Mouse (Mus musculus) hindbrain, embryonic 15.5 days (tissue): ENCODE measurements around the gene Cdc34. TPM values are rescaled to one million over a fixed set of nuclear protein-coding genes. Genes with fewer than 3 reads are reported as not detected.

Source experiments
- ATAC-seq: fragments of 200-750 bp; cut with Nextera tagmentation; 2 replicates; pipeline ENCODE4 v1.8.0; 2017; ENCODE audit warnings: low read depth, moderate number of reproducible peaks, moderate TSS enrichment; ENCODE audit not compliant: low FRiP score
- H3K27ac ChIP-seq: fragments of 300-500 bp; sonication (generic); replicated peaks from 2 replicates; pipeline ENCODE4 v1.5.1; 2015; ENCODE audit warnings: mild to moderate bottlenecking, inconsistent platforms
- H3K27me3 ChIP-seq: fragments of 300-500 bp; sonication (generic); 2 replicates; pipeline ENCODE4 v1.6.1; 2015; ENCODE audit warnings: control low read depth, inconsistent platforms
- H3K36me3 ChIP-seq: fragments of 300-500 bp; sonication (generic); 2 replicates; pipeline ENCODE4 v1.6.1; 2015; ENCODE audit warnings: control low read depth, inconsistent platforms
- H3K4me1 ChIP-seq: fragments of 300-500 bp; sonication (generic); replicated peaks from 2 replicates; pipeline ENCODE4 v1.6.1; 2015; ENCODE audit warnings: control low read depth, inconsistent platforms
- H3K4me2 ChIP-seq: fragments of 300-500 bp; sonication (generic); 2 replicates; pipeline ENCODE4 v1.6.1; 2015; ENCODE audit warnings: moderate library complexity, mild to moderate bottlenecking, inconsistent platforms
- H3K4me3 ChIP-seq: fragments of 300-500 bp; sonication (generic); 2 replicates; pipeline ENCODE4 v1.5.1; 2015; ENCODE audit warnings: mild to moderate bottlenecking, inconsistent platforms
- H3K9ac ChIP-seq: fragments of 300-500 bp; sonication (generic); 2 replicates; pipeline ENCODE4 v1.6.1; 2015; ENCODE audit warnings: inconsistent platforms
- H3K9me3 ChIP-seq: fragments of 300-500 bp; sonication (generic); 2 replicates; pipeline ENCODE4 v1.6.1; 2016; ENCODE audit warnings: control low read depth, inconsistent platforms
- WGBS: fragments of 180-500 bp; shearing (Covaris S2); methylation state at CpG from one replicate; pipeline ENCODE4 v1.1.7; 2015; 5-methylcytosine and 5-hydroxymethylcytosine counted together
- polyA plus RNA-seq: library from polyadenylated mRNA; unstranded; fragments of >200 nt; fragmentation: Nextera tagmentation; extraction: Ambion mirVana; gene quantifications from 2 replicates; pipeline ENCODE4 v1.2.1, GENCODE M21; 2015

The Cdc34 gene
- polyA plus RNA-seq, 1 experiment from 2014 or later: 91.7 TPM

DNA sequence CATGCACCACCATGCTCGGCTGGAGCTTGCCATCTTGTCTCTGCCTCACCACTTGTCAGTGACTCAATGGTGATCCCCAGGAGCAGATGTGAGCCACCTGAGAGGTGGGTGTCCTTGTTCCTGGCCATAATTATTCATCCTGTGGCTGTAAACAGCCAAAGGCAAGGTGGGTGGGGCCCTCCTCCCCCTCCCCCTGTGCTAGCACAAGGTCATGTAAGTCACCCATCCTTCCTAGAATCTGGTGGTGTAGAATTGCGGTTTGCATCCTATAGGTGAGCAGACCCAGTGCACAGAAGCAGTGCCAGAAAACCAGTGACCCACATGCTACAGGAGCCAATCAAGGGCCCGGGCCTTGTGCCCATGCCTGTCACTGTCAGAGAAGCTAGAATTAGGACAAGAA is 8.9 kb upstream of the Cdc34 start:
- H3K27me3 ChIP-seq: no peaks in the 10 kb centered on the region
- H3K4me3 ChIP-seq: no peak overlapping the region
- no peak overlapping the region for H3K27ac ChIP-seq
- WGBS: 90% methylated on average over 3 of the region's 3 CpGs
- H3K4me1 ChIP-seq: peaks cover 24% of the 10 kb centered on the region
- ATAC-seq: no peak
- H3K36me3 ChIP-seq: no peaks in the 10 kb centered on the region; the same call in 1 of the 2 replicates
- no peak overlapping the region for H3K4me2 ChIP-seq
- no peaks in the 10 kb centered on the region for H3K9me3 ChIP-seq
- no peak overlapping the region for H3K9ac ChIP-seq

DNA sequence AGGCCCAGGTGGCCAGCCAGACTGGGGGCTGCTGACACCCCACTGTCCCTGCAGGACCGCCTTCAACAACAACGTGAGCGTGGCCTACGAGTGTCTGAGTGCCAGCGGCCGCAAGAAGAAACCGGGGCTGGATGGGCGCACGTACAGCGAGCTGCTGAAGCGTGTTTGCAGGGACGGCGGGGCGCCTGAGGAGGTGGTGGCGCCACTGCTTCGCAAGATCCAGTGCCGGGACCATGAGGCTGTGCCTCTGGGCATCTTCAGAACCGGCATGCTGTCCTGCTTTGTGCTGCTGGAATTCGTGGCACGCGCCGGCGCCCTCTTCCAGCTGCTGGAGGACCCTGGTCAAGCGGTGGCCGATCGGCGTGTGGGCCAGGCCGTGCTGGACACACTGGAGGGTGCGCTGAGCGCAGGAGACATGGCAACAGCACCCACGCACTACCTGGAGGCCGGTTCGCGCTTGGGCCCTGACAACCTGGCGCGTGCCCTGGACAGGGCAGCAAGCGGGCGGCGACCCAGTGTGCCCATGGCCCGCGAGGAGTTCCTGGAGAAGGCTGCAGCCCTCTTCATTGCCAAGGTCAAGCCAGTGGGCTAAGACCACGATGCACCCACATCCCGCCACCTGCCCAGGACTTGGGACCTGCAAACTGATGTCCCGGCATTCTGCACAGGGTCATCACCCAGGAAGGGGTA is 6.5 kb upstream of the Cdc34 start:
- Histone ChIP-seq H3K4me1 (peaks cover 13% of the 10 kb centered on the region), H3K9ac (no peak overlapping the region), H3K4me3 (no peak overlapping the region), H3K4me2 (no peak overlapping the region), H3K27ac (no peak overlapping the region), H3K27me3 (no peaks in the 10 kb centered on the region), H3K9me3 (no peaks in the 10 kb centered on the region), H3K36me3 (no peaks in the 10 kb centered on the region; the same call in 1 of the 2 replicates)
- WGBS: 54% methylated on average over 44 of the region's 44 CpGs
- no peak for ATAC-seq

DNA sequence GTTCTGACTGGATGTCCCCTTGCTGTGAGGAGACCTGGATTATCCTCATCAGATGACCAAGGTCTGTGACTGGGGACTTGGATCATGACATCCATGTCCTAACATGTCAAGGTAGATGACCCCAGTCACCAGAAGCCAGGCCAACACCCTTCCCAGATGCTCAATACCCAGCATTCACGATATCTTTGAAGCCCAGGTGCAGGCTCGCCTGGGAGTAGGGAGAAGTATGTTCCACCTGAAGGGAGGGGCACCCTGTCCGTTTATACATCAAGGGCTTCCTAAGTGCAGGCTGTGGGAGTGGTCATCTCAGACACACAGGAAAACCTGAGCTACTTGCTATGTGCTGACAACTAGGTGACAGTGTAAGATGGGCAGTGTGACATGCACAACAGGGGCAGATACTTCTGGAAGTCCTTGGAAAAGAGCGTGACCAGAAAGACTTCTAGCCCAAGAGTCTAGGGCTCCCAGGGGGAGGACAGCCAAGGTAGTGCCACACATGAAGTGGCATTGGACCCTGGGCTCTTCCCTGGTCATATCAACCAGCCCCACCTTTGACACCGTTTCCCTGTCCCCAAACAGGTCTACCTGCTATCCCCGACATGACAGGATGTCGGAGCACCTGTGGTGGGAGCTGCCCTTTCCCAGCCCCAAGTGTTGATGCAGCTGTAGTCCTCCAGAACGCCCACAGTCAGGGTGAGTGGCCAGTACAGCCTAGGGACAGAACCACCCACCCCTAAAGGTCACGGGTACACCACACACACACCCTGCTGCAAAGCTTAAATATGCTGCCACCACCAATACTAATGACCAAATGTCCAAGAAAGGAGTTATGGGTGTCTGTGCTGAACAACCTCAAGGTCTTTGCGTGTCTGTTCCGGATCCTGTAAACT is 1.1 kb upstream of the Cdc34 start:
- no peaks in the 10 kb centered on the region for H3K9me3 ChIP-seq
- H3K4me2 ChIP-seq: peak overlapping the region; percentile 85
- peak overlapping the region; percentile 64 for H3K4me3 ChIP-seq
- H3K4me1 ChIP-seq: peaks cover 24% of the 10 kb centered on the region
- WGBS: 39% methylated on average over 11 of the region's 11 CpGs
- peaks cover 13% of the 10 kb centered on the region for H3K36me3 ChIP-seq
- H3K27me3 ChIP-seq: no peaks in the 10 kb centered on the region
- peak overlapping the region; percentile 46 for H3K9ac ChIP-seq
- peak overlapping the region; percentile 88 for H3K27ac ChIP-seq
- peak; percentile 20 for ATAC-seq

DNA sequence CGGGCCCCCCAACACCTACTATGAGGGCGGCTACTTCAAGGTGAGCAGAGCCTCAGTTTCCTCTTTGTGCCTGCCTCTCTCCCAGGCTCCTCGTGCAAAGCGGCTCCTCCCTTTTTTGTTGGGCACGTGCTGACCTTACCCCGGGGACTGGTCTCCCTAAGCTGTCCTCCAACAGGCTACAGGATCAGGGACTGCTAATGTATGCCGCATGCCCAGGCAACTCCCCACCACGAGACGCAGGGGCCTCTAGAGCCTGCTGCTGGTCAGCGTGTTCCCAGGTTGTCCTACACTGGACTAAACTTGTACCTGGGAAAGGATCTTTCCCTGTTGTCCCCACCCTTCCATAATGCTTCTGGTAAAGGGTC is 538 bp downstream of the Cdc34 start:
- peak overlapping the region; percentile 60 for H3K9ac ChIP-seq
- 0% methylated on average over 10 of the region's 10 CpGs for WGBS
- peak overlapping the region; percentile 85 for H3K4me2 ChIP-seq
- no peaks in the 10 kb centered on the region for H3K9me3 ChIP-seq
- H3K27me3 ChIP-seq: no peaks in the 10 kb centered on the region
- peak overlapping the region; percentile 64 for H3K4me3 ChIP-seq
- peaks cover 24% of the 10 kb centered on the region for H3K4me1 ChIP-seq
- ATAC-seq: peak; percentile 9
- peaks cover 29% of the 10 kb centered on the region for H3K36me3 ChIP-seq
- peak overlapping the region; percentile 78 for H3K27ac ChIP-seq

DNA sequence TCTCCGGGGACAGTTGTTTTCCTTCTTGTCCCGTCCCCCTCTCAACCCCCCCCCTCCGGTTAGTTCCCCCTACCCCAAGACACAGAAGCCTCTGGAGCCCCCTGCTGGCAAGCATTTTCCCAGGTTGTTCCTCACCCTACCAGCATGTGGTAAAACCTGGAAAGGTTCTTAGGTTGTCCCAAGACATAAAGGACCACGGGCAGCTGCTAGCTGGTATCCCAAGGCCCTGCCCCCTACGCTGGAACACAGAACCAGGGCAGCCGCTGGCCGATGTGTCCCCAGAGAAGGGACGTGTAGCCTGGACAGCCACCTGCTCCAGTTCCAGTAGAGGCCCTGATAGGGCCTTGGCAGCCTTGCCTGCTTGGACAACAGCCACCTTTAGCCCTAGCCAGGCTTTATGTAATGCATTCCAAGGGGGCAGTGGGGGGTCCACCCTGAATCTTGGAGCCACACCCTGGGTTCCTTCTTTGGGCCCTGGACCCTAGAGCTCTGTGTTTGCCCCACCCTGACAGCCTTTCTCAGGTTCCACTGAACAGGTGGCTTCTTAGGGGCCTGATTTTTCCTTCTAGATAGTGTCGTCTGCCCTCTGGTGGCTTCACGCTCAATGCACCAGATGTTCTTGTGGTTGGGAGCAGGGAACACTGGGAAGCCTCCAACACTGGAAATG is 1.1 kb downstream of the Cdc34 start:
- H3K4me3 ChIP-seq: peak overlapping the region; percentile 64
- H3K36me3 ChIP-seq: peaks cover 33% of the 10 kb centered on the region
- no peaks in the 10 kb centered on the region for H3K9me3 ChIP-seq
- peaks cover 24% of the 10 kb centered on the region for H3K4me1 ChIP-seq
- H3K4me2 ChIP-seq: peak overlapping the region; percentile 85
- H3K27me3 ChIP-seq: no peaks in the 10 kb centered on the region
- 8% methylated on average over 10 of the region's 10 CpGs for WGBS
- peak overlapping the region; percentile 60 for H3K9ac ChIP-seq
- H3K27ac ChIP-seq: peak overlapping the region; percentile 78; the same call in 1 of the 2 replicates
- ATAC-seq: no peak

DNA sequence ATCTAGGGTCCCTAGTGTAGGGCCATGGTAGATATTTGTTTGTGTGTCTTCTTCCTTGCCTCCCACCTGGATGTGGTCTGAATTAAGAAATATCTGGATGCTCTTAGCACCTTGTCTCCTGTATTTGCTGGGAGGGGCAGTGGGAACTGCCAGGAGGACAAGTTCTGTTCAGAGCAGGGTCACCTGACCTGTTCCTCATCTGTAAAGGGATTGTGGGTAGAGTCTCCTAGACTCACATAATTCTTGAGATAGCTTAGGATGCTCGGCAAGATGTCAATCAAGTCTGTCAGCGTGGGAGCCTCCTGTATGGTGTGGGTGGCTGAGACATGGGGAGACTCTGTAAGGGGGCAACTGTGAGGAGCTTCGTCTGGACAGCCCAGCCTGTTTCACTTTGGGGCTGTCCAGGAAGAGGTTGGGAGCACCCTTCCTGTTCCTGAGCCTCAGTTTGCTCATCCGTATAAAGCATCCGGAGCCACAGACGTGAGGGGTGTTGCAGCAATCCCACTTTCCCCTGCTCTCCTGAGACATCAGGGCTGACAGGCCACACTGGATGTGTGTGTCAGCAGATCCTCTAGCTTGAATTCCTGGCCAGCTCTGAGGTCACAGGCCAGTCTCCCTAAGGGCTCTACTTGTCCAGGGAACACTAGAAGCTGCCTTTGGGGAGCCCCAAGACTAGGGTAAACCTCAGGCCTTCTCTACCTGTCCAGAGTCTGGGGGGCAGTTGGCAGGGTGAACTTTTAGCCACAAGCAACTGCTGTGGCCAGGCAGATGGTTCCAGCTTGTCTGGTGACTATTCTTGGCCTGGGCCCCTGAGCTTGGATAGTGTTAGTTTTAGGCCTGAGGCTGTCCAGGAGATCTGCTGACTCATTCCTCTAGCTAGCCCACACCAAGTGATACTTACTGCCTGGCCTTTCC is 2.0 kb downstream of the Cdc34 start:
- WGBS: 89% methylated on average over 6 of the region's 6 CpGs
- Histone ChIP-seq H3K9ac (0 out of 2 replicates have a peak overlapping the region, but pooled peaks have one; percentile 60), H3K4me1 (peaks cover 24% of the 10 kb centered on the region)

DNA sequence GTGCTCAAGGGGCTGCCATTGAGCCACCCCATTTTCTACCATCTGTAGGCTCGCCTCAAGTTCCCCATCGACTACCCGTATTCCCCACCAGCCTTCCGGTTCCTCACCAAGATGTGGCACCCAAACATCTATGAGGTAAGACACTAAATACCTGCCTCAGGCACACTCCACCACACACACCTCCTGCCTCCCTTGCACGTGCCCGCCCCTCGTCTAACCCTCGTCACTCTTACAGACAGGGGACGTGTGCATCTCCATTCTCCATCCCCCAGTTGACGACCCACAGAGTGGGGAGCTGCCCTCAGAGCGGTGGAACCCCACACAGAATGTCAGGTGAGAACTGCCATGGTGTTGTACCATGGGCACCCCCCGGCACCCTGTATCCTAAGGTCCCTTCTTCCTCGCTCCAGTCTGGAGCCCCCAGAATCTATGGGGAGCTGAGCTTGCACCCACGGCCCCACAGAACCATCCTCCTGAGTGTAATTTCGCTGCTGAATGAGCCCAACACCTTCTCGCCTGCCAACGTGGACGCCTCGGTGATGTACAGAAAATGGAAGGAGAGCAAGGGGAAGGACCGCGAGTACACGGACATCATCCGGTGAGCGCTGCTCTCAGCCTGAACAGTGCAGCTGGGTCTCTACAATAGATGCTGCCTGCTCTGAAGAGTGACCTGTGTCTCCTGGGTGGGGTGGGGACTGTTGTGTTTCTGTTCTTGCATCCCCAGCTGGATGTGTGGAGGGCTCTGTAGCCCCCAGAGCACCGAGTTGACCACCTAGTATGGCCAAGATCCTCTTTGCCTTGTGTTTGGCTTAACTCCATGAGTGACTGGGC is 3.0 kb downstream of the Cdc34 start:
- Histone ChIP-seq H3K4me2 (no peak overlapping the region), H3K9me3 (no peaks in the 10 kb centered on the region), H3K4me3 (no peak overlapping the region), H3K4me1 (peaks cover 24% of the 10 kb centered on the region), H3K36me3 (peaks cover 46% of the 10 kb centered on the region), H3K9ac (no peak overlapping the region), H3K27ac (no peak overlapping the region), H3K27me3 (no peaks in the 10 kb centered on the region)
- ATAC-seq: no peak
- WGBS: 95% methylated on average over 25 of the region's 25 CpGs

More for the DNA sequence above, 2.0 kb downstream of the Cdc34 start:
- no peak for ATAC-seq
- Histone ChIP-seq H3K36me3 (peaks cover 43% of the 10 kb centered on the region), H3K9me3 (no peaks in the 10 kb centered on the region), H3K27me3 (no peaks in the 10 kb centered on the region), H3K27ac (no peak overlapping the region), H3K4me3 (peak overlapping the region; percentile 64), H3K4me2 (peak overlapping the region; percentile 85)

DNA sequence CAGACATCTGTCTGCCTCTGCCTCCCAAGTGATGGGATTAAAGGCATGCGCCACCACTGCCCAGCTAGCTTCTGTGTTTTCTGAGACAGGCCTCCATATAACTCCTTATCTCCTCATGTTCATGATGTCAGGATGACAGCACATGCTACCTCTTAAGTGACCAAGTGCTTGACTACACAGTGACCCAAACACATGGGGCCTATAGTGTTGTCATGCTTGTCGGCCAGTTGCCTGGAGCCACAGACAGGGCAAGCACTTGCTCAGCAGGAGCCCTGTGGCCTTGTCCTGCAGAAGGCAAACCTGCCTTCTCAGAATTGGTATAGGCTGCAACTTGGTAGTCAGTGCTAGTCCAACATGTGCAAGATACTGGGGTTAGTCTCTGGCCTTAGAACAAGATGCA is 4.2 kb downstream of the Cdc34 start:
- 93% methylated on average over 2 of the region's 2 CpGs for WGBS
- no peak overlapping the region for H3K4me2 ChIP-seq
- no peaks in the 10 kb centered on the region for H3K27me3 ChIP-seq
- peaks cover 46% of the 10 kb centered on the region for H3K36me3 ChIP-seq
- H3K4me1 ChIP-seq: peaks cover 20% of the 10 kb centered on the region
- H3K9me3 ChIP-seq: no peaks in the 10 kb centered on the region
- ATAC-seq: no peak
- H3K27ac ChIP-seq: no peak overlapping the region
- H3K9ac ChIP-seq: no peak overlapping the region
- no peak overlapping the region for H3K4me3 ChIP-seq

DNA sequence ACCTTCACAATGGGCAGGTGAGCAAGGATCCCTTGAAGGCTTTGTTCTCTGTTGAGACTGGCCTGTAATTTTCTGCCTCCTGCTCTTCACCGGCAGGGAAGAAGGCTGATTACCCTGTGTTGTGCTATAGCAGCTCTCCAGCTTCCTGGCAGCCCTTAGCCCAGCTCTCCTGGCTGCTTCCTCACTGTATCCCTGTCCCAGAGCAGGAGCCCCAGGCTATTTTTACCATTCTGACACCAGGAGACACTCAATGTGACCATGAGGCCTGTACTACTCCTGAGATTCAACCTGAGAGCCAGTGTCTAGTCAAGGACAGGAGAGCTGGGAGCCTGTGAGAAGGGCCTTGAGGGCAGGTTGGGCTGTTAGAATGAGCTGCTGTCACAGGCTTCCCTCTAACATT is 4.7 kb downstream of the Cdc34 start:
- Histone ChIP-seq H3K27ac (no peak overlapping the region), H3K36me3 (peaks cover 46% of the 10 kb centered on the region), H3K9ac (no peak overlapping the region), H3K4me1 (peaks cover 19% of the 10 kb centered on the region), H3K9me3 (no peaks in the 10 kb centered on the region), H3K4me3 (no peak overlapping the region), H3K4me2 (no peak overlapping the region), H3K27me3 (no peaks in the 10 kb centered on the region)
- ATAC-seq: no peak
- WGBS: 95% methylated on average over 1 of the region's 1 CpGs

DNA sequence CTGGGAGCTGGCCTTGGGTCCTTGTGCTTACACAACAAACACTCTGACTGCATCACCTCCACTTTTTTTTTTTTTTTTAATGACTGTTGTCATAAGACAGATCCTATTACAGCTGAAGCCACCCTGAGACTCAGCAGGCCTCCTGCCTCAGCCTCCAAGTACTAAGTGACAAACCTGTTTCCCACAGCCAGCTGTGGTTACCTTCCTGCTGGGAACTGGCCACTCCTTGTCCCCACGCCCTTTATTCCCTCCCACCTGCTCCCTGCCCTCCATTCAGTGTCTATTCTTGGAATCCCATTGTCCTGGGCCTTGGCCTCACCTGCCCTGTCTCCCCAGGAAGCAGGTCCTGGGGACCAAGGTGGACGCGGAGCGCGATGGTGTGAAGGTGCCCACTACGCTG is 5.5 kb downstream of the Cdc34 start:
- 98% methylated on average over 6 of the region's 6 CpGs for WGBS
- Histone ChIP-seq H3K27ac (no peak overlapping the region), H3K4me2 (no peak overlapping the region), H3K27me3 (no peaks in the 10 kb centered on the region), H3K9ac (no peak overlapping the region), H3K36me3 (peaks cover 46% of the 10 kb centered on the region), H3K9me3 (no peaks in the 10 kb centered on the region), H3K4me3 (no peak overlapping the region), H3K4me1 (peaks cover 19% of the 10 kb centered on the region)
- ATAC-seq: no peak
